Mouse (Mus musculus) kidney, adult 2 months (tissue): ENCODE results near the gene Slc12a6. TPM values are rescaled to one million over a fixed set of nuclear protein-coding genes. Genes with fewer than 3 reads are reported as not detected.

Experiments used
- DNase-seq: peaks from one replicate; pipeline ENCODE4 v3.0.0; 2021
- H3K27ac ChIP-seq: fragments of 200-500 bp; 2 replicates; pipeline ENCODE4 v1.5.1; 2012; ENCODE audit warnings: low read depth, low read length, control low read depth, inconsistent platforms; ENCODE audit not compliant: insufficient read depth
- H3K27me3 ChIP-seq: fragments of 200-500 bp; replicated peaks from 2 replicates; pipeline ENCODE4 v1.6.1; 2012; ENCODE audit warnings: mild to moderate bottlenecking, moderate library complexity, low read length, inconsistent platforms; ENCODE audit not compliant: control insufficient read depth, insufficient read depth
- H3K36me3 ChIP-seq: fragments of 200-500 bp; 2 replicates; pipeline ENCODE4 v1.6.1; 2012; ENCODE audit warnings: mild to moderate bottlenecking, moderate library complexity, low read length, inconsistent platforms; ENCODE audit not compliant: control insufficient read depth, insufficient read depth
- H3K4me1 ChIP-seq: fragments of 200-500 bp; 2 replicates; pipeline ENCODE4 v1.6.1; 2011; ENCODE audit warnings: low read length; ENCODE audit not compliant: control insufficient read depth, insufficient read depth
- H3K4me3 ChIP-seq: fragments of 200-500 bp; 2 replicates; pipeline ENCODE4 v1.5.1; 2011; ENCODE audit warnings: mild to moderate bottlenecking, low read depth, low read length, control low read depth; ENCODE audit not compliant: insufficient read depth
- CTCF ChIP-seq: fragments of 200-500 bp; conservative IDR thresholded peaks from 2 replicates; pipeline ENCODE4 v1.5.1; 2011; ENCODE audit warnings: low read depth, mild to moderate bottlenecking, control low read depth, low read length, moderate library complexity, mixed read lengths; ENCODE audit not compliant: insufficient read depth, insufficient read length
- POLR2A ChIP-seq: fragments of 200-500 bp; IDR thresholded peaks from one replicate; pipeline ENCODE4 v1.6.1; 2011; ENCODE audit warnings: low read depth, low read length, control low read depth
- WGBS: fragments of 180-500 bp; shearing (Covaris S2); methylation state at CpG from one replicate; pipeline ENCODE4 v1.1.7; 2018; 5-methylcytosine and 5-hydroxymethylcytosine counted together
- polyA plus RNA-seq: library from polyadenylated mRNA; depleted of rRNA; stranded (reverse); fragments of >200 nt; gene quantifications from 2 replicates; pipeline ENCODE4 v1.2.3, GENCODE M21; 2012; rRNA removed

Gene Slc12a6
- 27.8 and 29.6 TPM in 2 replicates for polyA plus RNA-seq

GRCm38 (mm10) chr2:112265448-112266241 lies at the start of gene Slc12a6:
Gene Slc12a6 (plus strand): TSS chr2:112265825.
- Histone ChIP-seq H3K4me1 (peaks cover 3% of the 10 kb centered on the region; the same call in 1 of the 2 replicates), H3K4me3 (peak within 1 kb of the TSS; percentile 89), H3K27me3 (no peaks in the 10 kb centered on the region), H3K36me3 (no peaks in the 10 kb centered on the region), H3K27ac (peak within 1 kb of the TSS; percentile 77)
- DNase-seq, result peak; percentile 96
- TF ChIP-seq CTCF (no peak), POLR2A (peak; percentile 9)
- WGBS, result under 1% methylated on average over 84 of the region's 85 CpGs

- TF ChIP-seq CTCF, result peak; percentile 37; the same call in 1 of the 2 replicates
- no peak for TF ChIP-seq POLR2A
- 5% methylated on average over 1 of the region's 1 CpGs for WGBS
- peak; percentile 31 for DNase-seq
These were observed 49.6 kb upstream of the Slc12a6 start for GRCm38 (mm10) chr2:112215977-112216376.

GRCm38 (mm10) chr2:112217614-112218013 lies 48.0 kb upstream of the Slc12a6 start:
- no peak for TF ChIP-seq CTCF
- Histone ChIP-seq H3K4me1 (no peaks in the 10 kb centered on the region), H3K36me3 (no peaks in the 10 kb centered on the region), H3K27ac (no peak overlapping the region), H3K27me3 (no peaks in the 10 kb centered on the region; the same call in 1 of the 2 replicates), H3K4me3 (no peak overlapping the region)
- WGBS, result 73% methylated on average over 6 of the region's 6 CpGs
- no peak for DNase-seq

More at GRCm38 (mm10) chr2:112215977-112216376, 49.6 kb upstream of the Slc12a6 start:
- Histone ChIP-seq H3K4me1 (no peaks in the 10 kb centered on the region), H3K27ac (no peak overlapping the region), H3K4me3 (no peak overlapping the region), H3K36me3 (no peaks in the 10 kb centered on the region), H3K27me3 (no peaks in the 10 kb centered on the region; the same call in 1 of the 2 replicates)

- Histone ChIP-seq H3K36me3 (no peaks in the 10 kb centered on the region), H3K4me3 (no peak overlapping the region), H3K4me1 (no peaks in the 10 kb centered on the region), H3K27ac (no peak overlapping the region), H3K27me3 (no peaks in the 10 kb centered on the region; the same call in 1 of the 2 replicates)
- no peak for TF ChIP-seq CTCF
- no peak for TF ChIP-seq POLR2A
- WGBS, result 78% methylated on average over 5 of the region's 5 CpGs
- DNase-seq, result no peak
These were observed 44.7 kb upstream of the Slc12a6 start for GRCm38 (mm10) chr2:112220880-112221279.

- Histone ChIP-seq H3K27me3 (no peaks in the 10 kb centered on the region), H3K27ac (no peak overlapping the region), H3K4me3 (no peak overlapping the region), H3K4me1 (no peaks in the 10 kb centered on the region), H3K36me3 (no peaks in the 10 kb centered on the region)
- WGBS, result 59% methylated on average over 5 of the region's 5 CpGs
- no peak for DNase-seq
- TF ChIP-seq POLR2A, result no peak
- TF ChIP-seq CTCF, result no peak
These were observed 43.0 kb upstream of the Slc12a6 start for GRCm38 (mm10) chr2:112222607-112223006.

- no peak overlapping the region for H3K27ac ChIP-seq
- H3K36me3 ChIP-seq, result no peaks in the 10 kb centered on the region
- DNase-seq, result no peak
- WGBS, result 64% methylated on average over 4 of the region's 4 CpGs
- TF ChIP-seq CTCF, result no peak
- no peak for TF ChIP-seq POLR2A
- no peaks in the 10 kb centered on the region for H3K27me3 ChIP-seq
- H3K4me1 ChIP-seq, result no peaks in the 10 kb centered on the region
- H3K4me3 ChIP-seq, result no peak overlapping the region
These were observed 41.3 kb upstream of the Slc12a6 start for GRCm38 (mm10) chr2:112224356-112224755.

GRCm38 (mm10) chr2:112232623-112233022 lies 33.0 kb upstream of the Slc12a6 start:
- Histone ChIP-seq H3K4me3 (no peak overlapping the region), H3K27me3 (no peaks in the 10 kb centered on the region), H3K36me3 (no peaks in the 10 kb centered on the region), H3K4me1 (no peaks in the 10 kb centered on the region), H3K27ac (no peak overlapping the region)
- WGBS, result 72% methylated on average over 1 of the region's 1 CpGs
- TF ChIP-seq POLR2A (no peak), CTCF (no peak)
- no peak for DNase-seq
